Mouse (Mus musculus) G1E (cell line): Measurements from ENCODE around the gene Mb. TPM values are rescaled to one million over a fixed set of nuclear protein-coding genes. Genes with fewer than 3 reads are reported as not detected.

Experiments used
- ATAC-seq: 2 replicates; pipeline ENCODE4 v1.8.0; 2016; ENCODE audit warnings: mild to moderate bottlenecking; ENCODE audit not compliant: insufficient number of reproducible peaks, poor library complexity, low FRiP score, severe bottlenecking; ENCODE audit errors: extremely low read depth
- DNase-seq: peaks from one replicate; pipeline ENCODE4 v3.0.0; 2012; ENCODE audit warnings: low spot score
- H3K27me3 ChIP-seq: 2 replicates; pipeline ENCODE4 v1.6.1; 2012; ENCODE audit warnings: mild to moderate bottlenecking, low read length, inconsistent platforms; ENCODE audit not compliant: insufficient read depth
- H3K36me3 ChIP-seq: replicated peaks from 2 replicates; pipeline ENCODE3; 2012; ENCODE audit warnings: mild to moderate bottlenecking, inconsistent platforms
- H3K4me1 ChIP-seq: 2 replicates; pipeline ENCODE4 v1.6.1; 2012; ENCODE audit warnings: low read depth, low read length, inconsistent platforms, mixed read lengths; ENCODE audit not compliant: insufficient read depth
- H3K4me3 ChIP-seq: 2 replicates; pipeline ENCODE4 v1.5.1; 2012; ENCODE audit warnings: low read depth, mild to moderate bottlenecking, inconsistent platforms, low read length, moderate library complexity, mixed read lengths
- H3K9me3 ChIP-seq: replicated peaks from 2 replicates; pipeline ENCODE4 v1.6.1; 2012; ENCODE audit warnings: inconsistent platforms
- CTCF ChIP-seq: IDR thresholded peaks from 2 replicates; pipeline ENCODE4 v1.5.1; 2012; ENCODE audit warnings: low read depth, low read length, inconsistent platforms, mixed read lengths
- GATA1 ChIP-seq: IDR thresholded peaks from 2 replicates; pipeline ENCODE4 v1.6.1; 2012; ENCODE audit warnings: borderline replicate concordance, low read length, inconsistent platforms, mixed read lengths
- GATA2 ChIP-seq: IDR thresholded peaks from 2 replicates; pipeline ENCODE4 v1.6.1; 2012; ENCODE audit warnings: low read depth, low read length, inconsistent platforms, borderline replicate concordance
- POLR2AphosphoS5 ChIP-seq: IDR thresholded peaks from 2 replicates; pipeline ENCODE4 v1.6.1; 2012; ENCODE audit warnings: low read depth, low read length, inconsistent platforms; ENCODE audit not compliant: insufficient replicate concordance
- TAL1 ChIP-seq: conservative IDR thresholded peaks from 2 replicates; pipeline ENCODE4 v1.6.1; 2012; ENCODE audit warnings: low read depth, low read length, inconsistent platforms, mixed read lengths
- polyA plus RNA-seq: library from polyadenylated mRNA; stranded (reverse); fragments of >175 nt; gene quantifications from 2 replicates; pipeline ENCODE4 v1.2.3, GENCODE M21; 2012
- total RNA-seq, 2 experiments: library from RNA; stranded (forward) in 1 of 2; stranded (reverse) in 1 of 2; fragments of 200-1000 nt in 1 of 2; fragments of >200 nt in 1 of 2; fragmentation: Nextera tagmentation in 1 of 2; gene quantifications; 2 replicates each; pipeline ENCODE4 v1.2.3; 2014 to 2017

Gene Mb
- total and polyA plus RNA-seq, 3 experiments = not detected

DNA sequence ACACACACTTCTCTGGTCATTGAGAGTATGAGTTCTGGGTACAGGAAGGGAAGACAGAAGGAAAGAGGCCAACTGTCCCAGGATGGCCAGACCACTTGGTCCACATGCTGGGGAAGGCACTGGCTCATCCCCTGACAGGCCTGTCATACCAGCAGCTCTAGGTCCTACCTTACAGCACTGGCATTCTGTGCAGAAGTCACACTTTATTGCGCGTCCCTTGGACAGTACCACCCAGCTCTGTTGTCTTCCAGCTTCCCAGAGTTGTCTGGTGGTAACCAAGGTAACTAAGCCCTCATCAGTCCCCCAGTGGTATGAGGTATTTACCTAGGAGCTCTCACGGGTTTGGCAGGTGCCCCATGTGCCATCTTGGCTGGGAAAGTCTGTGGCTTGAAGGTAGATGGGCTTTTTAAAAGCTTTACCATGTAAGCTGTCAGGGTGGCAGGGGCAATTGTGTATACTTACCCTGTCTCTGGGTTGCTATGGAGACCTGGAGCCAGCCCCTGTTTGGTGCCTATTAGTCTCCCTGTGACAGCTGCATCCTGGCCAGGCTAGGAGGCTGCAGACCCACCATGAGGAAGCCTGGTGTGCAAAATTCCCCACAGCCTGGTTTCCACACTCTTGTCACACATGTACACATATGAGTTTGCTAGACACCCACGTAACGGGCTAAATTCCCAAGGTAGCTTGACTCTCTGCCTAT is 24.4 kb downstream of the Mb start:
- no peaks in the 10 kb centered on the region for H3K36me3 ChIP-seq
- no peaks in the 10 kb centered on the region for H3K9me3 ChIP-seq
- peaks cover 40% of the 10 kb centered on the region for H3K27me3 ChIP-seq
- TF ChIP-seq TAL1 (no peak), CTCF (no peak), GATA2 (no peak), GATA1 (no peak), POLR2AphosphoS5 (no peak)
- ATAC-seq (no peak), DNase-seq (no peak)
- H3K4me3 ChIP-seq = no peak overlapping the region
- H3K4me1 ChIP-seq = no peaks in the 10 kb centered on the region; the same call in 1 of the 2 replicates

DNA sequence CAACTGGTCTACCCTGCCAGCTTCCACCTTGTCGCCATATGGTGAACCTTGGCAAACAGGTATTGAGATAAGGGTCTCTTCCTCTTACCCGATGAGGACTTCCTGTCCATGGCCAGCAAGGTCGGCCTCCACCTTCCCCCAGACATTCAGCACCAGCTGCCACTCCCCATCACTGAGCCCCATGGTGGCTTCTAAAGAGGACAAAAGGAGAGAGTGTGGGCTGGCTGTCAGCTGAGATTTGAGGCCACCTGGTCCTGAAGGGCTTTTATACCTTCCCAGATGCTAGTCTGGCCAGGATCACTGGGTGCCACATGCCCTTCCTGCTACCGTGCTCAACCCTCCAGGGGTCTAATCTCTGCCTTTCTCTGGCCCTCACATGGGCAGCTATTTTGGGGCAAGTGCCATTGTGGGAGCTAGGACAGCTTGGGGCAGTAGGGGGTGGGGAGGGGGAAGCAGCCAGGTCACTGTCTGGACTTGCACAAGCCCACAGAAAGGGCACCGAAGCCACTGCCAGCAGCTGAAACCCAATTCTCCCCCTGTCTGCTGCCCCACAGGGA is 28.0 kb downstream of the Mb start:
- Histone ChIP-seq H3K9me3 (no peaks in the 10 kb centered on the region), H3K4me1 (no peaks in the 10 kb centered on the region; the same call in 1 of the 2 replicates), H3K4me3 (no peak overlapping the region), H3K27me3 (peaks cover 30% of the 10 kb centered on the region), H3K36me3 (no peaks in the 10 kb centered on the region)
- TF ChIP-seq TAL1 (no peak), POLR2AphosphoS5 (no peak), GATA1 (no peak), GATA2 (no peak), CTCF (no peak)
- no peak for DNase-seq
- ATAC-seq = no peak

DNA sequence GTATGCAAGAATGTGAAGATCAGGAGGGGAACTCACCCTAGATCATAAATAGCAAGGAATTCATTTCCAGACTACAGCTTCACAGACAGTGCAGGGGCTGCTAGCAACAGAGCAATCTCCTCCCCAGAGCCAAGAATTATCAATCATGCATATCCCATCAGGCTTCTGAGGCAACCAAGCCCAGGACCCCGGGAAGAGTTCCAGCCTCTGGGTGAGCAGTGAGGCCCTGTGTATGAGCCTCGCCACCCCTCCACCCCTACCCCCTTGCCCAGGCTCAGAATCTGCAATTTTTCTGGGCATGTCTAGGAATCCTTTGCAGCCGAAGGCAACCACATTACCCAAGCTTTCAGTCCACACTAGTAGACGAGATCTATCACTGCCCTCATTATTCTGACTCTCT is 28.6 kb downstream of the Mb start:
- no peaks in the 10 kb centered on the region for H3K9me3 ChIP-seq
- no peak for DNase-seq
- H3K4me1 ChIP-seq = no peaks in the 10 kb centered on the region
- no peak for TF ChIP-seq GATA2
- no peak for TF ChIP-seq CTCF
- no peak for TF ChIP-seq GATA1
- no peak for TF ChIP-seq POLR2AphosphoS5
- TF ChIP-seq TAL1 = no peak
- no peak for ATAC-seq
- H3K36me3 ChIP-seq = no peaks in the 10 kb centered on the region
- H3K27me3 ChIP-seq = peaks cover 25% of the 10 kb centered on the region
- no peak overlapping the region for H3K4me3 ChIP-seq

DNA sequence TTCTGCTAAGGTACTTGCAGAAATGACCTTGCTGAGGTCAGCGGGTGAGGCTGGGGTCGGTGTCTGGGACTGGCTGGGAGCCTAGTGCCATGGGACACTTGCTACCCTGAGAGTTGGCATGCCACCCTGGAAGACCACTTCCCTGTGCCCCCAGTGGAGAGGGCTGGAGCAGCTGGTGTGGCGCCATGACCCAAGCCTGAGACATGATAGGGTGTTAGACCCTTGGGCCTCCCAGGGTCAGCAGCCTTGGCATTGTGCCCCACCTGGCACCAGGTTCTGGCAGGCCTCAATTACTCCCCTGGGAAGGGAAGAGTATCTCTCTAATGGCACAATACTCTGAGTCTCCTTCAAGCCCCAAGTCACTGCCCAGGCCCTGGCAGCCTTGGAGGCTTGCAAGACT is 29.4 kb downstream of the Mb start:
- DNase-seq (no peak), ATAC-seq (no peak)
- H3K4me3 ChIP-seq = no peak overlapping the region
- no peaks in the 10 kb centered on the region for H3K4me1 ChIP-seq
- TF ChIP-seq CTCF (no peak), GATA2 (no peak), GATA1 (no peak), TAL1 (no peak), POLR2AphosphoS5 (no peak)
- H3K36me3 ChIP-seq = no peaks in the 10 kb centered on the region
- no peaks in the 10 kb centered on the region for H3K9me3 ChIP-seq
- peaks cover 25% of the 10 kb centered on the region for H3K27me3 ChIP-seq

DNA sequence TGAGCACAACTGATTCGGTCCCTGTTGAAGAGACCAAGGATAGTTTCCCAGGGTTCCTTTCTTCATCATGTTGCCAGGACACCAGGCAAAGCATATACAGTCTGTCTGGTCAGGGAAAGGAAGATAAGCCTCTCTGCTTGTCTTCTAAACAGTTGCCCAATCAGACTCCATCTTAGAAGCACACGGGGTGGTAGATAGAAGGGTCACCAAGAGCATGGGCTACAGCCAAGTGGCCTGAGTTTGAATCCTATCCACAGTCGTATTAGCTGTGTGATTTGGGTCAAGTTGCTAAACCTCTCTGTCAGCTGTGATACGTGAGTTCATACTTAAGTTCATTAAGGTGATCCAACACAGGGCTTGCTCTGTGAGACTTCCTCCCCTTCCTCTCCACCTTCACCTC is 30.3 kb downstream of the Mb start:
- no peak overlapping the region for H3K4me3 ChIP-seq
- ATAC-seq = no peak
- no peaks in the 10 kb centered on the region for H3K4me1 ChIP-seq
- TF ChIP-seq GATA2 (no peak), CTCF (no peak), POLR2AphosphoS5 (no peak), TAL1 (no peak), GATA1 (no peak)
- H3K9me3 ChIP-seq = no peaks in the 10 kb centered on the region
- no peaks in the 10 kb centered on the region for H3K36me3 ChIP-seq
- H3K27me3 ChIP-seq = peaks cover 19% of the 10 kb centered on the region
- no peak for DNase-seq

DNA sequence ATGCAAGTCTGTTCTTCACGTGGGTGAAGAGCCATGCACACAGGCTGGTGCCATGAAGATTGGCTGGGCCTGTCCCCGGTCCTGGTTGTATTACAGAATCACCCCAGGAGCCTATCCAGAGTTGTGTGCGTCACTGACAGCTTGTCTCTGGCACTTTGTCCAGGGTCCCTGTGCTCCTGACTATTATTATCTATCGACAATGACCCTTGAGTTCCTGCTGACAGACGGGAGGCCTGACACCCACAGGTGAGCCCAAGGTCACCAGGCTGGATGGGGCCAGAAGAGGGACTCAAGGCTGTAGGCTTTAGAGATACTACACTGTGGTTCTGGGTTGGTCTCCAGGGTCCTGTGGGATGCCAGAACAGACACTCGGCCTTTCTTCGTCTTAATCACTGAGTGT is 30.9 kb downstream of the Mb start:
- Histone ChIP-seq H3K4me1 (no peaks in the 10 kb centered on the region), H3K27me3 (peaks cover 18% of the 10 kb centered on the region), H3K9me3 (no peaks in the 10 kb centered on the region), H3K36me3 (no peaks in the 10 kb centered on the region), H3K4me3 (no peak overlapping the region)
- ATAC-seq = no peak
- TF ChIP-seq TAL1 (no peak), GATA1 (no peak), POLR2AphosphoS5 (no peak), GATA2 (no peak), CTCF (no peak)
- DNase-seq = no peak

DNA sequence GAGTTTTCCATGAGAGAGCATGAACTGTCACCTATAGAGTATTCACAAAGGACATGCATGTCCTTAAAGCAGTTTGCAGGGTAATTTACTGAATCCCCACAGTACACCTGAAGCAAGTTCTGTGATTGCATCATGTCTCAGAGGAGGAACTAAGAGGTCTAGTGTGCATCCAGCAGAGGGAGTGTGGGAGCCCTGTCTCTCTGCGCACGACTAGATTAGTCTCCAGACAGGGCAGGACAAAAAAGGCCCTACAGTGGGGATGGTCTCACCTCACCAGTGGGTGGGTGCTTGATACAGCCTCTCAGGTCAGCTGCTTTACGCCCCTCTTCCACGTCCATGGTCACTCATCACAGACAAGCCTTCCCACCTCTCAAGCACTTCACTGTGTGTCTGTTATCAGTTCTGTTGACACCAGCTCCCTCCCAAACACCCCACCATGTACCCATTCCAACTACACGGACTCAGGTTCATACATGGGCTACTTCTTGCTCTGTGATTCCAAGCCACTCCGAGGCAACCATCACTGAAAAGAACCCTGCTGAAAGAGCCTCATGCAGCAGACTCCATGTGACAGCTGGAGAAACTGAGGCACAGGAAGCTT is 31.6 kb downstream of the Mb start:
- H3K27me3 ChIP-seq = peaks cover 16% of the 10 kb centered on the region
- no peaks in the 10 kb centered on the region for H3K4me1 ChIP-seq
- DNase-seq = no peak
- H3K4me3 ChIP-seq = no peak overlapping the region
- ATAC-seq = no peak
- no peaks in the 10 kb centered on the region for H3K36me3 ChIP-seq
- no peak for TF ChIP-seq GATA2
- TF ChIP-seq GATA1 = no peak
- no peak for TF ChIP-seq CTCF
- no peak for TF ChIP-seq TAL1
- TF ChIP-seq POLR2AphosphoS5 = no peak
- no peaks in the 10 kb centered on the region for H3K9me3 ChIP-seq
